In the genomic region with DNA sequence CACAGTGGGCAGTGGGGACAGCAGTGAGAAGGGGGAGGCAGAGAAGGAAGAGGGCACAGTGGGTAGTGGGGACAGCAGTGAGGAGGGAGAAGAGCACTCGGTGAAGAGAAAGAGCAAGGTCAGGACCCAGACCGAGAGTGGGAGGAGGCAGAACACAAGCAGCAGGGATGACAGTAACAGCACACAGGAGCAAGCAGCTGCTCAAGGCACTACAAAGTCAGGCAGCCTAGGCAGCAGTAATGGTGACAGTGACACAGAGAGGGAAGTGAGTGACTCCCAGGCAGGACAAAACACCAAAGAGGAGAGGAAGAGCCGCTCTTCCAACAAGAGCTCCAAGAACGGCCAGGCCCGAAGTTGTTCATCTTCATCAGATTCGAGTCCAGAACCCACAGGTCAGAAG, we compare ENCODE assay signal across 9 mouse cellular contexts. TPM values are rescaled to one million over a fixed set of nuclear protein-coding genes. Genes with fewer than 3 reads are reported as not detected.
DNase-seq lines count a peak whose midpoint lies in the region; ATAC-seq and TF ChIP-seq lines count a peak whose summit lies in the region.
"Had no signal": no experiment of that assay in that cellular context is flagged by ENCODE, and none has a peak within 500 bp of the region (broad histone marks: within the 10 kb centered on the region; RNA-seq: fewer than 3 reads in every experiment).

No protein-coding gene starts in this region.

- dilution Hi-C loops in CH12.LX (cut with MboI; ENCODE audit: extremely low pct_ligation_motif_present, extremely low pct_unique_long_range_greater_than_20kb, low sequenced_read_pairs) = no loop called here

- DNase-seq in CH12.LX (ENCODE audit: extremely low read depth) (no peak), ES-E14 (ENCODE audit: low read depth, low spot score) (no peak)
- no peak for DNase-seq in midbrain, embryonic 10.5 days (ENCODE audit: low spot score)
- no peak for DNase-seq in left cerebral cortex, postnatal 4 days
- DNase-seq in frontal cortex, postnatal 25 days (ENCODE audit: low spot score in 2 of 2) = no peak
- no peak for DNase-seq in lung, postnatal 36 days
- DNase-seq: cerebellum, postnatal 36 days had no signal

- peak; percentile 12; the same call in 1 of the 2 replicates for TF ChIP-seq POLR2A in CH12.LX (IDR thresholded peaks at IDR 0.05; ENCODE audit: low read depth, low read length)

- H3K9ac ChIP-seq in CH12.LX (ENCODE audit: insufficient read depth, low read depth) = peak overlapping the region; percentile 78; the same call in 1 of the 2 replicates
- peak overlapping the region; percentile 87; the same call in 1 of the 2 replicates for H3K9ac ChIP-seq in ES-E14 (ENCODE audit: insufficient read depth, low read depth, low read length, poor library complexity, severe bottlenecking)
- peak overlapping the region; percentile 72 for H3K9ac ChIP-seq in hindbrain, embryonic 12.5 days

- H3K4me1 ChIP-seq in CH12.LX (ENCODE audit: control insufficient read depth in 1 of 2, insufficient read depth in 2 of 2) (peaks cover 5 to 41% of the 10 kb centered on the region in 2 experiments), ES-E14 (ENCODE audit: control insufficient read depth in 2 of 2, insufficient read depth in 2 of 2, low read length in 2 of 2, poor library complexity in 1 of 2) (peaks cover 0 to 10% of the 10 kb centered on the region in 2 experiments; a peak in 1 of 4 replicates)
- peaks cover 29% of the 10 kb centered on the region for H3K4me1 ChIP-seq in hindbrain, embryonic 12.5 days
- peaks cover 40% of the 10 kb centered on the region for H3K4me1 ChIP-seq in midbrain, embryonic 10.5 days

- intact Hi-C loops in left cerebral cortex, postnatal 4 days (cut with DNase I) = no loop called here

- TF ChIP-seq CTCF in CH12.LX (conservative IDR thresholded peaks at IDR 0.05 in 1 of 2, IDR thresholded peaks at IDR 0.05 in 1 of 2; ENCODE audit: low read depth in 2 of 2, low read length in 2 of 2) = no peak

- H3K36me3 ChIP-seq in CH12.LX (replicated peaks in 1 of 2; ENCODE audit: control insufficient read depth in 1 of 2, insufficient read depth in 1 of 2, low read length in 1 of 2) (peaks cover 49 to 73% of the 10 kb centered on the region in 2 experiments), ES-E14 (ENCODE audit: control insufficient read depth, insufficient read depth, low read length, poor library complexity, severe bottlenecking) (peaks cover 45% of the 10 kb centered on the region)
- H3K36me3 ChIP-seq in hindbrain, embryonic 12.5 days = peaks cover 57% of the 10 kb centered on the region
- H3K36me3 ChIP-seq in midbrain, embryonic 10.5 days = peaks cover 79% of the 10 kb centered on the region

- no peak for TF ChIP-seq RAD21 in CH12.LX (IDR thresholded peaks at IDR 0.05; ENCODE audit: low read depth, low read length)

- peak overlapping the region; percentile 78; the same call in 1 of the 2 replicates for H3K4me2 ChIP-seq in CH12.LX (ENCODE audit: insufficient read depth, low read depth, poor library complexity, severe bottlenecking)
- peak overlapping the region; percentile 81 for H3K4me2 ChIP-seq in hindbrain, embryonic 12.5 days (replicated peaks)

- H3K9me3 ChIP-seq in CH12.LX (replicated peaks; ENCODE audit: low read length) (no peaks in the 10 kb centered on the region), ES-E14 (ENCODE audit: control insufficient read depth, insufficient read depth, low read depth, low read length) (no peaks in the 10 kb centered on the region)
- H3K9me3 ChIP-seq in hindbrain, embryonic 12.5 days (replicated peaks) = no peaks in the 10 kb centered on the region
- H3K9me3 ChIP-seq in midbrain, embryonic 10.5 days (replicated peaks) = no peaks in the 10 kb centered on the region

- peak overlapping the region; percentile 18; the same call in 1 of the 2 replicates for H3K27ac ChIP-seq in CH12.LX (ENCODE audit: insufficient read depth, low read depth)
- no peak overlapping the region for H3K27ac ChIP-seq in ES-E14 (ENCODE audit: insufficient read depth, low read depth, low read length, poor library complexity, severe bottlenecking)
- peak overlapping the region; percentile 62 for H3K27ac ChIP-seq in hindbrain, embryonic 12.5 days
- peak overlapping the region; percentile 94 for H3K27ac ChIP-seq in midbrain, embryonic 10.5 days (replicated peaks)

- no peaks in the 10 kb centered on the region for H3K27me3 ChIP-seq in CH12.LX (replicated peaks)
- no peaks in the 10 kb centered on the region for H3K27me3 ChIP-seq in hindbrain, embryonic 12.5 days
- no peaks in the 10 kb centered on the region for H3K27me3 ChIP-seq in midbrain, embryonic 10.5 days (ENCODE audit: low read depth, poor library complexity, severe bottlenecking)

- H3K4me3 ChIP-seq in CH12.LX (replicated peaks in 1 of 3; ENCODE audit: low read depth in 2 of 3, low read length in 2 of 3, poor library complexity in 1 of 3) (peak overlapping the region in 2 of 3 experiments; percentile 84 to 87), ES-E14 (ENCODE audit: insufficient read depth in 1 of 2, low read depth in 1 of 2, low read length in 2 of 2, poor library complexity in 1 of 2, severe bottlenecking in 1 of 2) (peak overlapping the region in 1 of 2 experiments; percentile 77; a peak in 1 of 4 replicates)
- peak overlapping the region; percentile 63 for H3K4me3 ChIP-seq in hindbrain, embryonic 12.5 days
- peak overlapping the region; percentile 72 for H3K4me3 ChIP-seq in midbrain, embryonic 10.5 days

- TF ChIP-seq EP300 in CH12.LX (IDR thresholded peaks at IDR 0.05; ENCODE audit: low read length) = no peak

- no peak for ATAC-seq in hindbrain, embryonic 12.5 days (ENCODE audit: low FRiP score)

- in situ Hi-C loops in CH12.LX (cut with MboI; ENCODE audit: low pct_ligation_motif_present, low pct_unique_long_range_greater_than_20kb, low sequenced_read_pairs) = no loop called here
- in situ Hi-C loops in ES-E14 (cut with MboI; ENCODE audit: low sequenced_read_pairs in 2 of 2, unreplicated experiment in 2 of 2) = no loop called here

- peaks cover 32% of the 10 kb centered on the region for H3K79me2 ChIP-seq in CH12.LX (replicated peaks; ENCODE audit: control insufficient read depth, extremely low read depth, insufficient read depth, poor library complexity, severe bottlenecking)

- 58% methylated on average over 6 of the region's 6 CpGs for WGBS in hindbrain, embryonic 12.5 days
- 71% methylated on average over 6 of the region's 6 CpGs for WGBS in midbrain, embryonic 10.5 days

TF ChIP-seq in CH12.LX, 34 proteins besides CTCF, POLR2A, EP300 and RAD21 (continues in another document):
- no peak for TF ChIP-seq MAX (IDR thresholded peaks at IDR 0.05; ENCODE audit: low read length)
- no peak for TF ChIP-seq CHD1 (IDR thresholded peaks at IDR 0.05; ENCODE audit: low read depth, low read length)
- no peak for TF ChIP-seq ETS1 (conservative IDR thresholded peaks at IDR 0.05; ENCODE audit: low read depth, low read length)
- no peak for TF ChIP-seq ZNF384 (IDR thresholded peaks at IDR 0.05; ENCODE audit: low read depth, low read length)
- no peak for TF ChIP-seq HCFC1 (IDR thresholded peaks at IDR 0.05; ENCODE audit: low read depth, low read length)

TF ChIP-seq in ES-E14, 5 proteins besides CTCF, POLR2A, EP300 and RAD21:
- TF ChIP-seq ZC3H11A (IDR thresholded peaks at IDR 0.05; ENCODE audit: borderline replicate concordance, low read depth, low read length) = no peak

RNA-seq across cellular contexts. Expression of gene Ino80e, which starts 1.6 kb away (rescaled TPM):
- 73.9 and 109 TPM in 2 replicates for total RNA-seq in CH12.LX (2012; rRNA removed)
- total RNA-seq in CH12.LX (2014; rRNA removed) = 73.6 and 78.4 TPM in 2 replicates
- polyA plus RNA-seq in CH12.LX (2012; ENCODE audit: insufficient read length, low read depth) = 216 and 243 TPM in 2 replicates
- 68.7 and 78.7 TPM in 2 replicates for total RNA-seq in ES-E14 (2012; rRNA removed)
- polyA plus RNA-seq in hindbrain, embryonic 12.5 days (2016; fragmentation: Nextera tagmentation; extraction: Ambion mirVana) = 89.0 and 92.6 TPM in 2 replicates
- polyA plus RNA-seq in midbrain, embryonic 10.5 days (2016; fragmentation: Nextera tagmentation; extraction: Ambion mirVana) = 105 and 107 TPM in 2 replicates
- 10 to 100 TPM; 61.7 to 65.2 TPM for total RNA-seq in left cerebral cortex, postnatal 4 days (2021)

RNA-seq across cellular contexts. Expression of gene Hirip3, which starts 2.0 kb away (rescaled TPM):
- total RNA-seq in CH12.LX (2012; rRNA removed) = 70.9 and 103 TPM in 2 replicates
- 42.4 and 44.7 TPM in 2 replicates for total RNA-seq in CH12.LX (2014; rRNA removed)
- polyA plus RNA-seq in CH12.LX (2012; ENCODE audit: insufficient read length, low read depth) = 190 and 267 TPM in 2 replicates
- 99.7 and 111 TPM in 2 replicates for total RNA-seq in ES-E14 (2012; rRNA removed)
- 30.5 and 35.4 TPM in 2 replicates for polyA plus RNA-seq in hindbrain, embryonic 12.5 days (2016; fragmentation: Nextera tagmentation; extraction: Ambion mirVana)
- polyA plus RNA-seq in midbrain, embryonic 10.5 days (2016; fragmentation: Nextera tagmentation; extraction: Ambion mirVana) = 50.1 and 50.7 TPM in 2 replicates
- 10 to 100 TPM; 31.5 to 41.2 TPM for total RNA-seq in left cerebral cortex, postnatal 4 days (2021)

RNA-seq across cellular contexts. Expression of gene Doc2a, which starts 16.6 kb away (rescaled TPM):
- total RNA-seq in CH12.LX (2012; rRNA removed) (1.9 and 3.4 TPM in 2 replicates), CH12.LX (2014; rRNA removed) (not detected in 2 replicates), ES-E14 (2012; rRNA removed) (5.5 and 7.7 TPM in 2 replicates)
- polyA plus RNA-seq in CH12.LX (2012; ENCODE audit: insufficient read length, low read depth) = not detected in 2 replicates
- polyA plus RNA-seq in hindbrain, embryonic 12.5 days (2016; fragmentation: Nextera tagmentation; extraction: Ambion mirVana) = 4.3 and 4.4 TPM in 2 replicates
- polyA plus RNA-seq in midbrain, embryonic 10.5 days (2016; fragmentation: Nextera tagmentation; extraction: Ambion mirVana) = 6.6 and 8.4 TPM in 2 replicates
- 10 to 100 TPM; 74.3 to 84.4 TPM for total RNA-seq in left cerebral cortex, postnatal 4 days (2021)
- total RNA-seq: monocyte, adult 5-6 weeks had no signal

RNA-seq across cellular contexts. Expression of gene Taok2, which starts 20.7 kb away (rescaled TPM):
- total RNA-seq in CH12.LX (2012; rRNA removed) (28.5 and 29.0 TPM in 2 replicates), CH12.LX (2014; rRNA removed) (13.6 and 15.3 TPM in 2 replicates), ES-E14 (2012; rRNA removed) (42.3 and 57.2 TPM in 2 replicates)
- 32.2 and 33.0 TPM in 2 replicates for polyA plus RNA-seq in CH12.LX (2012; ENCODE audit: insufficient read length, low read depth)
- 63.5 and 66.6 TPM in 2 replicates for polyA plus RNA-seq in hindbrain, embryonic 12.5 days (2016; fragmentation: Nextera tagmentation; extraction: Ambion mirVana)
- polyA plus RNA-seq in midbrain, embryonic 10.5 days (2016; fragmentation: Nextera tagmentation; extraction: Ambion mirVana) = 53.2 and 61.1 TPM in 2 replicates
- total RNA-seq in left cerebral cortex, postnatal 4 days (2021) = 100 to 1,000 TPM; 158 to 165 TPM

RNA-seq across cellular contexts. Expression of gene 4930451I11Rik, which starts 32.4 kb away (rescaled TPM):
- not detected in 2 replicates for total RNA-seq in CH12.LX (2012; rRNA removed)
- total RNA-seq in CH12.LX (2014; rRNA removed) = not detected in 2 replicates
- not detected in 2 replicates for polyA plus RNA-seq in CH12.LX (2012; ENCODE audit: insufficient read length, low read depth)
- total RNA-seq in ES-E14 (2012; rRNA removed) = not detected in 2 replicates
- not detected in 2 replicates for polyA plus RNA-seq in hindbrain, embryonic 12.5 days (2016; fragmentation: Nextera tagmentation; extraction: Ambion mirVana)
- polyA plus RNA-seq in midbrain, embryonic 10.5 days (2016; fragmentation: Nextera tagmentation; extraction: Ambion mirVana) = not detected in 2 replicates
- total RNA-seq in left cerebral cortex, postnatal 4 days (2021) = not detected
- total RNA-seq: monocyte, adult 5-6 weeks had no signal
